ENCODE assay signal across 22 mouse cellular contexts in the genomic region with DNA sequence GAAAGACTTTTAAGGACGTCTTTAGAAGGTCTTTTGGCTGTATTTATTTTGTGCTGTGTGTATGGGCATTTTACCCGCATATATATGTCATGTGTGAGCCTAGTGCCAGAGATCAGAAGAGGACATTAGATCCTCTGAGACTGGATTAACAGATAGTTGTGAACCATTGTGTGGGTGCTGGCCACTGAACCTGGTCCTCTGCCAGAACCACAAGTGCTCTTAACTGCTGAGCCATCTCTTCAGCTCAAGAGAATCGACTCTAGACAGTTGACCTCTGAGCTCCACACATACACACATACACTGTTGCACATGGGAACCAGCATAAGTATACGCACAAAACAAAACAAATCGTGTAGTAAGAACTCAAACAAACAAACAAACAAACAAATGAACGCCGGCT.
"Had no signal": no experiment of that assay in that cellular context is flagged by ENCODE, and none has a peak within 500 bp of the region (broad histone marks: within the 10 kb centered on the region; RNA-seq: fewer than 3 reads in every experiment).

No protein-coding gene starts in this region.

- H3K4me3 ChIP-seq: heart, embryonic 10.5 days; heart, embryonic 12.5 days; hindbrain, embryonic 10.5 days; hindbrain, embryonic 12.5 days; limb, embryonic 10.5 days; limb, embryonic 12.5 days; liver, embryonic 12.5 days had no signal

- ATAC-seq: hindbrain, embryonic 16.5 days; intestine, embryonic 16.5 days; liver, embryonic 12.5 days had no signal

- DNase-seq: gastrocnemius, postnatal 14 days; gastrocnemius, postnatal 36 days; heart, adult 18-20 months; heart, postnatal 10 days; heart, postnatal 4 days; kidney, adult 11 months; kidney, postnatal 14 days; layer of hippocampus, adult 9-11 months; layer of hippocampus, postnatal 36 days; liver had no signal

- H3K9ac ChIP-seq: heart, embryonic 12.5 days; hindbrain, embryonic 12.5 days; hindbrain, embryonic 14.5 days; limb, embryonic 12.5 days; liver, embryonic 12.5 days; liver, embryonic 14.5 days had no signal

- H3K27me3 ChIP-seq: heart, embryonic 12.5 days; hindbrain, embryonic 12.5 days; limb, embryonic 12.5 days; liver, embryonic 12.5 days had no signal

- H3K4me2 ChIP-seq: heart, embryonic 12.5 days; hindbrain, embryonic 12.5 days; hindbrain, embryonic 14.5 days; limb, embryonic 12.5 days; liver, embryonic 12.5 days had no signal

- H3K36me3 ChIP-seq: heart, embryonic 10.5 days; heart, embryonic 12.5 days; hindbrain, embryonic 10.5 days; hindbrain, embryonic 12.5 days; limb, embryonic 10.5 days; limb, embryonic 12.5 days; liver, embryonic 12.5 days had no signal

- H3K9me3 ChIP-seq: heart, embryonic 10.5 days; heart, embryonic 12.5 days; hindbrain, embryonic 10.5 days; hindbrain, embryonic 12.5 days; limb, embryonic 10.5 days; limb, embryonic 12.5 days; liver, embryonic 12.5 days had no signal

- H3K27ac ChIP-seq: hindbrain, embryonic 10.5 days; hindbrain, embryonic 12.5 days; hindbrain, embryonic 14.5 days; kidney, postnatal 0 days; limb, embryonic 10.5 days; limb, embryonic 12.5 days; liver, embryonic 12.5 days; liver, embryonic 14.5 days had no signal
